Mouse (Mus musculus) mesoderm, embryonic 11.5 days (tissue): ENCODE measurements around the gene Tlr13.
"Not testable (repeated sequence)": the region's sequence is repeated elsewhere in the genome, so short reads cannot be mapped to it uniquely, and the experiment has no call there.

Experiments
- DNase-seq: peaks from one replicate; pipeline ENCODE4 v3.0.0-alpha.2; 2012; ENCODE audit warnings: low read depth, low spot score

The Tlr13 gene

DNA sequence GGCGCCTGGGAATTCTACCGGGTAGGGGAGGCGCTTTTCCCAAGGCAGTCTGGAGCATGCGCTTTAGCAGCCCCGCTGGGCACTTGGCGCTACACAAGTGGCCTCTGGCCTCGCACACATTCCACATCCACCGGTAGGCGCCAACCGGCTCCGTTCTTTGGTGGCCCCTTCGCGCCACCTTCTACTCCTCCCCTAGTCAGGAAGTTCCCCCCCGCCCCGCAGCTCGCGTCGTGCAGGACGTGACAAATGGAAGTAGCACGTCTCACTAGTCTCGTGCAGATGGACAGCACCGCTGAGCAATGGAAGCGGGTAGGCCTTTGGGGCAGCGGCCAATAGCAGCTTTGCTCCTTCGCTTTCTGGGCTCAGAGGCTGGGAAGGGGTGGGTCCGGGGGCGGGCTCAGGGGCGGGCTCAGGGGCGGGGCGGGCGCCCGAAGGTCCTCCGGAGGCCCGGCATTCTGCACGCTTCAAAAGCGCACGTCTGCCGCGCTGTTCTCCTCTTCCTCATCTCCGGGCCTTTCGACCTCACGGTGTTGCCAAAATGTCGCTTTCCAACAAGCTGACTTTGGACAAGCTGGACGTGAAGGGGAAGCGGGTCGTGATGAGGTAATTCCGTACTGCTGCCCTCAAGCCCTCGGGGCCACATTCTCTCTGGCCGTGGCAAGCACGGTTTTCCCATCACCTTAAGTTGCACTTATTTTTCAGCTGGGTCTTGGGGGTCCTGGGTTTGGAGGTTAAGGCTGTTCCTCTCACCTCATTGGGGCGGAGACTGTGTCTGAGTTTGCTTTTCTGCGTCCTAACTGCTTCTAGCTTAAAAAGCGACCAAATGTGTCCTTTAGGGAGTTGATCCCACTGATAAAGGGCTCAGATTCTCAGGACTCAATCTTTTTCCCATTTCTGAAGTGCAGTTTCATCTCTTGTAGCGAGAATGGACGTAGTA, 44.0 kb downstream of the Tlr13 start, which contains the start of gene Pgk1:
Gene Pgk1 (plus strand): TSS at position 388 of the 937 bp plus-strand sequence.
- DNase-seq: peak; percentile 95

DNA sequence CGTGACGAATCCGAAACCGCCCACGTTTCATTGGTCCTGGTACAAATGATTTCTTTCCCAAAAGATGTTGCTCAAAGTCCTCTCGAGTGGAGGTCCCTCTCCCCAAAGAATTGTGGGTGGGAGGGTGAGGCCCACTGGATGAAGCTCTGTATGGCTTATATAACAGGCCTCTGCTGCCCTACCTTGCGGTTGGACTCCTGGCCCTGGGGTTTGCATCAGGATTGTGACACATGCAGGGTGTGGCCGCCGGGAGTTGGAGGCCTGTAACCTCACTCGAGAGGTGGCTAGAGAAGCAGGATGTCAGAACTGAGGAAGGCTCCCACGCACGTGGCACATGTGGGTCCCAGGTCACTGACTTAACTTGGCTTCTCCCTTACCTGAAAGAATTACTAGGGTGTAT, 44.7 kb downstream of the Tlr13 start:
- DNase-seq: no peak

DNA sequence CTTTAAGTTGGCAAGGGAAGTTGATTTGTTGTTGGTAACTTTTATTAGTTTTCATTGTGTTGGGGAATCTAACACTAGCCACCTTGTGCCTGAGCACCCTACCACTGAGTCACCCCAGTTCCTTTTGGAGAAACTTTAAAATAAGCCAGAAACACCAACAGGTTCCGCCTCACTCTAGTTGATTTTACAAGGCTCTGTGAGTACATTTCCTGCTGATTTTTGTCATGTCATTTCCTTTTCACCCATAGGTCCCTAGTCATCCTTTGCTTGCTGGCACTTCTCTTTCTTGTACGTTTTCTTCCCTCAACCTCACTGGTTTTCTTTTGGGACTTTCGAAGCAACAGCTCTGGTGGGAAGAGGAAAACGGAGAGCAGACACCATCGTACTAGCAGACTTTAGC, 46.4 kb downstream of the Tlr13 start:
- no peak for DNase-seq

DNA sequence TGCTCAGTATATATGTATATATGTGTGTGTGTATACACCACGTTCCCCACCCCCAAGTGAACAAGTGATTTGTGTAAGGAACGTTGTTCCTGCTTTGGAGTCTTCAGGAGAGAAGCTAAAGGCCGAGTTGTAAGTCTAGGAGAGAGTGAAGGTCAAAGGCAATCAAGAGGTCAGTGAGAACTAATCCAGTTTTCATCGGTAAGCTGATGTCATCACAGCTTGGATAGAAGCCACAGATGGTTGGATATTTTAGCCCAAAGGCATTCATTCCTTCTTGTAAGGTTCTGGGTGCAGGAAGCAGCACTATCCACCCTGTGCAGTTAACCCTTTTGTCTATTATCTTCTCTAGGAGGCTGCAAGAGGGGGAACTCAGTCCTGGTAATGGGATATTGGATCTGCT, 47.1 kb downstream of the Tlr13 start:
- no peak for DNase-seq

DNA sequence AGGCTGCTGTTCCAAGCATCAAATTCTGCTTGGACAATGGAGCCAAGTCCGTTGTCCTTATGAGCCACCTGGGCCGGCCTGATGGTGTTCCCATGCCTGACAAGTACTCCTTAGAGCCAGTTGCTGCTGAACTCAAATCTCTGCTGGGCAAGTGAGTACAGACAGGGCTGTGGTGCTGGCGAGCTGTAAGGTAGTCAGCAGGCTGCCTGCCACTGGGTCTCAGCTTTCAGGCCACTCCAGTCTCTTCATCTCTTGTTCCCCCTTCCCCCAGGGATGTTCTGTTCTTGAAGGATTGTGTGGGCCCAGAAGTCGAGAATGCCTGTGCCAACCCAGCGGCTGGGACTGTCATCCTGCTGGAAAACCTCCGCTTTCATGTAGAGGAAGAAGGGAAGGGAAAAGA, 51.4 kb downstream of the Tlr13 start:
- not testable (repeated sequence) for DNase-seq

DNA sequence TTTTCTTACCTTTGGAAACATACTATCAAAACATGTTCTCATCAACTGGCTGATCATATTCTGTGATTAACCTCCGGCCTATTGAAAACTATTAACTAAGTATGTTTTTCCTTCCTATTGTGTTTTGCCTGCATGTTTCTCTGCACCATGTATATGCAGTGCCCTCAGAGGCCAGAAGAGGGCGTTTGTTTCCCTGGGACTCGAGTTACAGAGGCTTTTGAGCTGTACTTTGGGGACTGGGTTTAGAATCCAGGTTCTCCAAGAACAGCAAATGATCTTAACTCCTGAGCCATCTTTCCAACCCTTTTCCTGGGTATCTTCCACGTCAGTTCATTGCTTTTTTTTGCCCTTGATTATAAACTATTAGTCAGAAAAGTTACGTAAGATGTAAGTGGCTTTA, 54.3 kb downstream of the Tlr13 start:
- DNase-seq: no peak

DNA sequence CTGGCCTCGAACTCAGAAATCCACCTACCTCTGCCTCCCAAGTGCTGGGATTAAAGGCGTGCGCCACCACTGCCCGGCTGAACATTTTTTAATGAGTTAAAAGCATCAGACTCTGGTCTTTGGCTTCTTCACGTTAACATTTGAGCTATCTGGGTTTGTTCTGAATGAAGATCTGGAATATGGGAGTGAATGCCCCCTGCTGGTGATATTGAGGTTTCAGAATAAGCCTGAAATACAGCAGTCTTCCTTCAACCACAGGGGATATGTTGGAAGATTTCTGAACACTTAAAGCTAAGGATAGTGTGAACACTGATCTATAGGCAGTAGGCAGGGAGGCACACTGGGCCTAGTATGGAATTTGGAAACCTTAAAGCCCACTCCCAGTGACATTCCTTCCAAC, 55.9 kb downstream of the Tlr13 start:
- no peak for DNase-seq

DNA sequence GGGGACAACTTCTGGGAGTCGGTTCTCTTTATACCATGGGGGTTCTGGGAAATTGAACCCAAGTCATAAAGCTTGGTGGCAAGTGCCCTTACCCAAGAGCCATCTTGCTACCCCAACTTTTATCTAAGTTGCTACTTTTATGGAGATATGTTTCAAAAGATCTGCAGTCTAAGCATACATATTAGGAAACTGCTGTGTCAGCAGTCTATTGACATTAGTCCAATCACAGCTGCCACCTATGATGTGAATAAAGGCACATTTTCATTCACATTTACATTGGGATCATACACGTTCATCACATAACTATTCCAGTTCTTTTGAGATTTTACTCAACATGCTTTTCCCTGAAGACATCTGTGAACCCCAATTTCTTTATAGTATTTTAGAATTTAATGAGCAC, 66.1 kb downstream of the Tlr13 start:
- no peak for DNase-seq
